Mouse (Mus musculus) inflammation-experienced regulatory T-cells, adult 16 weeks (primary cell): ENCODE results near the gene Gm21117. TPM values are rescaled to one million over a fixed set of nuclear protein-coding genes. Genes with fewer than 3 reads are reported as not detected.

Experiments
- polyA plus RNA-seq: library from polyadenylated mRNA; unstranded; fragments of 100-300 nt; shearing (Covaris generic); gene quantifications from one replicate; pipeline ENCODE4 v1.2.1, GENCODE M21; 2017

Gm21117 gene
- polyA plus RNA-seq, result not detected

GRCm38 (mm10) chrY:51124920-51125319 lies at the start of gene Gm21117:
TSS of gene Gm21117 (plus strand) at chrY:51125220.

